Mouse (Mus musculus): ENCODE measurements around the gene Dpp6. TPM values are rescaled to one million over a fixed set of nuclear protein-coding genes. Genes with fewer than 3 reads are reported as not detected.

The Dpp6 gene
- not detected in 2 replicates for polyA plus RNA-seq (2011; ENCODE audit: insufficient read depth, insufficient read length, low replicate concordance, missing spikeins)

DNA sequence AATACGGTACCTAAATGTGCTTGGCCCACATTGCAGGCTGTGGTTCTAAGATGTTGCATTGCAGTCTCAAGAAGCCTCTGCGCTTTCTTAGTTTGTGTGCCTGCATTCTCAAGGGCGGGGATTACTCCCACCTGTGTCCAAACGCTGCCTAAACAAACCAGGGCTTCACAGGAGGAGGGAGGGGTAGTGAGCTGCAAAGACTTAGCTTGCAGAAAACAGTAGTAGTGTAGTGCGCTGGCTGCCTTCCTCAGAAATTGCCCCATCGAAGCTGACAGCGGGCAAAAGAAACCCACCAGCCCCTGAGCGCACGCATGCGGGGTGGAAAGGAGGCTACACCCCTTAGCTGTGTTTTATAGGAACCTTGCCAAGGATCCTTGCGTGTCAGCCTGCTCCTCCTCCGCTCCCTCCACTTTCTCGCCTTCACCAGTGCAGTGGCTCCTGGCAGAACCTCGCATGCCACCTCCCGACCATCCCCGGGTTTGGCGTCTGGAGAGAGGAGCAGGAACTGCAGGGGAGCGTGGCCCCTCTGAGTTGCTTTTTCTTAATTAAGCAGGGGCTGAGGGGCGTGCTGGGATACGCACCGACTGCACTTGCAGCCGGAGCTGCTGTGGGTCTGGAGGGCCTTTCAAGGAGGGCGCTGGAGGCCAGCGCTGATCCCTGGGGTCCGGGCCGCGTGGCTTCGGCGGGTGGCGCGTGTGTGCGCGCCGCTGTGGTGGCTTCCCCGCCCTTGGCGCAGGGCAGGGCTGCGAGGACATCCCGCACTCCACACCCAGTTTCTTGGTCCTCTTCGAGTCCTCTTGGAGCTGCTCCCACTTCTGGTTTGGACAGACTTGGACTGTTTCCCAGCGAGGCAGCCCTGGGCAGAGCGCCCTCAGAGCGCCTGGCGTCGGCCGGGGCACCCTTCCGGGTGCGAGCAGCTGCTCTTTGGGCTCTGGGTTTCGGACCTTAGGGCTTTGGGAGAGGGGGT, at the start of gene Dpp6:
Dpp6 (plus strand) TSS at position 229 of the 967 bp plus-strand sequence.
- H3K4me1 ChIP-seq (ENCODE audit: control insufficient read depth, insufficient read depth, low read length), result no peaks in the 10 kb centered on the region
- no peak within 1 kb of the TSS; the same call in 1 of the 2 replicates for H3K27ac ChIP-seq (ENCODE audit: control insufficient read depth, insufficient read depth, low read depth, low read length, poor library complexity)
- TF ChIP-seq CTCF (IDR thresholded peaks at IDR 0.05; ENCODE audit: control insufficient read depth, insufficient read depth, low read length), result no peak
- TF ChIP-seq POLR2A (IDR thresholded peaks at IDR 0.05; ENCODE audit: borderline replicate concordance, control insufficient read depth, low read depth, low read length), result no peak
- WGBS, result 12% methylated on average over 48 of the region's 48 CpGs
- H3K4me3 ChIP-seq (replicated peaks; ENCODE audit: control insufficient read depth, low read depth, low read length), result no peak within 1 kb of the TSS

DNA sequence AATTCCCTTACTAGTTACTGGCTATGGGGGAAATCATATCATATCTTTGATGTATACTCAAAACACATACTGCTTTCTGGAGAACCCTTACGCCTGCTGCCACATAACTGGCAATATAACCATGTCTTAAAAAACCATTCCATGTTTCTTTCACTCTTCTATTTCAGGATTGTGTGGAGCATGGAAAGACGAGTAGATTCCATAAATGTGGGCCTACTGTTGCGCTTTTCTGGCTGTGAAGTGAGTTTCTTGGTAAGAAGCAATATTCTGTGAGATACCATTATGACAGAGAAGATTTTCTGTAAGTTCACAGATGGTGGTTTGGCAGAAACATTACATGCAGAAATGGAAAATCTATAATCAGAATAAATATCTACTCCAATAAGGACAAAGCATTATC, 33.0 kb upstream of the Dpp6 start:
- TF ChIP-seq POLR2A (IDR thresholded peaks at IDR 0.05; ENCODE audit: borderline replicate concordance, control insufficient read depth, low read depth, low read length) (no peak), CTCF (IDR thresholded peaks at IDR 0.05; ENCODE audit: control insufficient read depth, insufficient read depth, low read length) (no peak)
- WGBS, result 62% methylated on average over 3 of the region's 3 CpGs
- Histone ChIP-seq H3K4me1 (ENCODE audit: control insufficient read depth, insufficient read depth, low read length) (no peaks in the 10 kb centered on the region), H3K4me3 (replicated peaks; ENCODE audit: control insufficient read depth, low read depth, low read length) (no peak overlapping the region), H3K27ac (ENCODE audit: control insufficient read depth, insufficient read depth, low read depth, low read length, poor library complexity) (no peak overlapping the region)

DNA sequence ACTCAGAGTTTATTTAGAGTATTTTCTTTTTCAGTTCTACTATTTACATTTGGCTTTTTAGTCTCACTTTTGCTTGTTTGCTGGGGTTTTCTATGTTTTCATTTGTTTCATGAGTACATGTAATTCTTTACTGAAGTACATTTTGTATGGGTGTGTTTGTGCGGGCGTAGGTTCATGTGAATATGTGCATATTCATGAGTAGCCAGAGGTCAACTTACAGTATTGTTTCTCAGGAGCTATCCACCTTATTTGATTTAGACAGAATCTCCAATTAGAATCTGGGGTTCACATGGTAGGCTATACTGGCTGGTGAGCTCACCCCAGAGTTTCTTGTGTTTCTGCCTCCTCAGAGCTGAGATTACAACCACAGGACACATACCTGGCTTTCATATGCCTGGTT, 21.5 kb upstream of the Dpp6 start:
- TF ChIP-seq POLR2A (IDR thresholded peaks at IDR 0.05; ENCODE audit: borderline replicate concordance, control insufficient read depth, low read depth, low read length), result no peak
- TF ChIP-seq CTCF (IDR thresholded peaks at IDR 0.05; ENCODE audit: control insufficient read depth, insufficient read depth, low read length), result no peak
- WGBS, result 87% methylated on average over 2 of the region's 2 CpGs
- Histone ChIP-seq H3K27ac (ENCODE audit: control insufficient read depth, insufficient read depth, low read depth, low read length, poor library complexity) (no peak overlapping the region), H3K4me3 (replicated peaks; ENCODE audit: control insufficient read depth, low read depth, low read length) (no peak overlapping the region), H3K4me1 (ENCODE audit: control insufficient read depth, insufficient read depth, low read length) (no peaks in the 10 kb centered on the region)

DNA sequence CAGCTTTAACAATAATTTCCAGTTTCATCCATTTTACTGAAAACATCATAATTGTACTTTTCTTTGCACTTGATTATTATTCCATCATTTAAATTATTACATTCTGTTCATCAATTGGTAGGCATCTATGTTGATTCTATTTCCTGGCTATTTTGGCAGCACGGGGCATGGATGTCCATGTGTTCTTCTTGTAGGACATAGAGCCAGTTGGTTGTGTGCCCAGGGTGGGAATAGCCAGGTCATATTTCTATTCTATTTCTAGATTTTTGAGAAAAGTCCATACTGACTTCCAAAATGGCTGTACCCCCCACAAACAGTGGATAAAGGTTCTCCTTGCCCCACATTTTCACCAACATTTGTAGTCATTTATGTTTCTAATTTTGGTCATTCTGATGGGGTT, 19.0 kb downstream of the Dpp6 start:
- TF ChIP-seq POLR2A (IDR thresholded peaks at IDR 0.05; ENCODE audit: borderline replicate concordance, control insufficient read depth, low read depth, low read length) (no peak), CTCF (IDR thresholded peaks at IDR 0.05; ENCODE audit: control insufficient read depth, insufficient read depth, low read length) (no peak)
- 80% methylated on average over 1 of the region's 1 CpGs for WGBS
- no peak overlapping the region for H3K4me3 ChIP-seq (replicated peaks; ENCODE audit: control insufficient read depth, low read depth, low read length)
- no peak overlapping the region for H3K27ac ChIP-seq (ENCODE audit: control insufficient read depth, insufficient read depth, low read depth, low read length, poor library complexity)
- no peaks in the 10 kb centered on the region for H3K4me1 ChIP-seq (ENCODE audit: control insufficient read depth, insufficient read depth, low read length)

DNA sequence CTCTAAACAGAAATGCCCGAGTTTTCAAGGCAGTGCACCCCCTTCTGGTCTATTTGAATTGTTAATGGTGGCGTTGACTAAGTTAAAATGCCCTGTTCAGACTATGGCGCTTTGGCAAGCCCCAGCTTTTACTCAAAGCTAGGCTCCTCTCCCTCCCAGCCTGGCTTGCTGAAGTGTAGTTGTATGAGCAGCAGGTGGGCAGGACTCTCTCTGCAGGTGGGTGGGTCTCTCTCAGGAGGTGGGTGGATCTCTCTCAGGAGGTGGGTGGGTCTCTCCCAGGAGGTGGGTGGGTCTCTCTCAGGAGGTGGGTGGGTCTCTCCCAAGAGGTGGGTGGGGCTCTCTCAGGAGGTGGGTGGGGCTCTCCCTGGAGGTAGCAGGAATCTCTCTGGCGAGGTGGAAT, 24.1 kb downstream of the Dpp6 start:
- Histone ChIP-seq H3K4me1 (ENCODE audit: control insufficient read depth, insufficient read depth, low read length) (no peaks in the 10 kb centered on the region), H3K27ac (ENCODE audit: control insufficient read depth, insufficient read depth, low read depth, low read length, poor library complexity) (no peak overlapping the region), H3K4me3 (replicated peaks; ENCODE audit: control insufficient read depth, low read depth, low read length) (no peak overlapping the region)
- 41% methylated on average over 4 of the region's 4 CpGs for WGBS
- TF ChIP-seq CTCF (IDR thresholded peaks at IDR 0.05; ENCODE audit: control insufficient read depth, insufficient read depth, low read length), result no peak
- TF ChIP-seq POLR2A (IDR thresholded peaks at IDR 0.05; ENCODE audit: borderline replicate concordance, control insufficient read depth, low read depth, low read length), result no peak

DNA sequence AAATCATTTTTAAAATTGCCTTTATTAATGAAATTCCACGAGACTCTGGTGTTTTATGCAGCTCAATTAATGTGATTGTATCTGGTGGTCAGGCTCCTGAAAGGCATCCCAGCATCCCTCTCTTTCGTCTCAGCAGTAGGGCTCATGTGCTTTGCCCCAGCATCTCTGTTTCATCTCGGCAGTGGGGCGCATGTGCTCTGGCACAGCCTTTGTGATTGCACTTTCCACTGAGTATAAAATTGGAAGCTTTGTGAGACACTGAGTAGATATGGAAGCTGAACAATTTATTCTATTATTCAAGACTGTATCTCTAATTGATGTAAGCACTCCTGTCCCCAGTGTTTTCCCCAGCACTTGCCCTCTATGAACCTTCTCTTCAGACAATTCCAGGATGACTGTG, 37.7 kb downstream of the Dpp6 start:
- no peak overlapping the region for H3K27ac ChIP-seq (ENCODE audit: control insufficient read depth, insufficient read depth, low read depth, low read length, poor library complexity)
- no peaks in the 10 kb centered on the region for H3K4me1 ChIP-seq (ENCODE audit: control insufficient read depth, insufficient read depth, low read length)
- 67% methylated on average over 4 of the region's 4 CpGs for WGBS
- no peak overlapping the region for H3K4me3 ChIP-seq (replicated peaks; ENCODE audit: control insufficient read depth, low read depth, low read length)
- TF ChIP-seq CTCF (IDR thresholded peaks at IDR 0.05; ENCODE audit: control insufficient read depth, insufficient read depth, low read length) (no peak), POLR2A (IDR thresholded peaks at IDR 0.05; ENCODE audit: borderline replicate concordance, control insufficient read depth, low read depth, low read length) (no peak)

DNA sequence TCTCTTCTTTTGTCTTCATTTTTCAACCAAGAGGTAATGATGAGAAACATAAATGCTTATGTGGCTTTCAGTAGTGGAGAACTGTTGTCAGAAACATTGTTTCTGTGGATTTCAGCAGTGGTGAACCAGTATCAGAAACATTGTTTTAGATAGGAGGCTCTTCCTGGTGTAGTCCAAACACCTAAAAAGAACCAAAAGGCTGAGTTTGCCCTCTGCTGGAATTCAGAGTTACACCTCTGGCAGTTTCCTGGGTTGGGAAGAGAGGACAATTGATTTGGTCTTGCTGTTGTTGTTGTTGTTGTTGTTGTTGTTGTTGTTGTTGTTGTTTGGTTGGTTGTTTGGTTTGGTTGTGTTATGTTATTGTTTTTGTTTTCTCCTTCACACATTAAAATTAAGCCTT, 58.4 kb downstream of the Dpp6 start:
- Histone ChIP-seq H3K4me1 (ENCODE audit: control insufficient read depth, insufficient read depth, low read length) (no peaks in the 10 kb centered on the region), H3K4me3 (replicated peaks; ENCODE audit: control insufficient read depth, low read depth, low read length) (no peak overlapping the region), H3K27ac (ENCODE audit: control insufficient read depth, insufficient read depth, low read depth, low read length, poor library complexity) (no peak overlapping the region)
- TF ChIP-seq POLR2A (IDR thresholded peaks at IDR 0.05; ENCODE audit: borderline replicate concordance, control insufficient read depth, low read depth, low read length) (no peak), CTCF (IDR thresholded peaks at IDR 0.05; ENCODE audit: control insufficient read depth, insufficient read depth, low read length) (no peak)

DNA sequence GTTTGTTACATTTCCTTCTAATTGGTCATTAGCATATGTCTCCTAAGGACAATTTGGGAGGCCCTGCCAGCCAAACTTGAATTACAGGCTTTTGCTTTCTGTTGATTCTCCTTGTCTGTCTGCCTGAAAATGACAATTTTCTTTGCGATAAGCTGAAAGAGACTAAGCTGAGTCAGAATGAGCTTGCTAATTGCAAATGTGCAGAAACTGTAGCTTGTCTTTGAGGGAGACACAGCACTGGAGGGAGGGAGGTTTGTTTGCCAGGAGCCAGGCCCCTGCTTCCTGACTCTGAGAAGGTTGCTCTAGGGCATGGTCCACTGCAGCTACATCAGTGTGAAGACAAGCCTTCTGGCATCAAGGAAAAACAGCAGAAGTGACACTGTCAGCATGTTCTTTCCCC, 70.5 kb downstream of the Dpp6 start:
- WGBS, result 81% methylated on average over 1 of the region's 1 CpGs

More for the DNA sequence above, 70.5 kb downstream of the Dpp6 start:
- no peaks in the 10 kb centered on the region for H3K4me1 ChIP-seq (ENCODE audit: control insufficient read depth, insufficient read depth, low read length)
- no peak overlapping the region for H3K4me3 ChIP-seq (replicated peaks; ENCODE audit: control insufficient read depth, low read depth, low read length)
- TF ChIP-seq CTCF (IDR thresholded peaks at IDR 0.05; ENCODE audit: control insufficient read depth, insufficient read depth, low read length) (no peak), POLR2A (IDR thresholded peaks at IDR 0.05; ENCODE audit: borderline replicate concordance, control insufficient read depth, low read depth, low read length) (no peak)
- H3K27ac ChIP-seq (ENCODE audit: control insufficient read depth, insufficient read depth, low read depth, low read length, poor library complexity), result no peak overlapping the region

Measured in bone marrow, adult 2 months (tissue).